15 mouse cellular contexts compared by ENCODE assay signal in the genomic region with DNA sequence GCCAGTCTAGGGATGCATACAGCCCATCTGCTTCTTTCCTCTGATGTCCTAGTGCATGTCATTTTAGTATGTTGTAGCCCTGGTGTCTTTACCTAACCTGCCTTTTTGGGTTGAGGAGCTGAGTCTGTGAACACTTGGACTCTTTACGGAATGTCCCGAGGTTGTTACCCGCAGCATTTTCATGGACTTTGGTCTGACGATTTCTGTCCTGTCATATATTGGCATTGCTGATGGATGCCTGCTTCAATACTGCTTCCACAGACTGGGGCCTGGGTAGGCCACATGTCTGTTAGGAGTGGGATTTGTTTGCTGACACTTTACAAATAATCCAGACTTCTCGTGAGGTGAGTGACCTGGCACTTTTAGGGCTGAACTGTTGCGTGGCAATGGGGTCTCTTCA. TPM values are rescaled to one million over a fixed set of nuclear protein-coding genes. Genes with fewer than 3 reads are reported as not detected.
"Had no signal": no experiment of that assay in that cellular context is flagged by ENCODE, and none has a peak within 500 bp of the region (broad histone marks: within the 10 kb centered on the region; RNA-seq: fewer than 3 reads in every experiment).

No protein-coding gene starts in this region.

- H3K9me3 ChIP-seq: limb, embryonic 13.5 days; liver, embryonic 13.5 days; midbrain, embryonic 10.5 days; neural tube, embryonic 12.5 days; stomach, embryonic 15.5 days had no signal

- H3K36me3 ChIP-seq: liver, embryonic 13.5 days; stomach, embryonic 15.5 days had no signal

- H3K27me3 ChIP-seq: limb, embryonic 13.5 days; liver, embryonic 13.5 days; neural tube, embryonic 12.5 days; stomach, embryonic 15.5 days had no signal

- ATAC-seq: hindbrain, embryonic 16.5 days; inflammation-experienced regulatory T-cells, adult 6 months had no signal

- H3K4me1 ChIP-seq: neural tube, embryonic 12.5 days; stomach, embryonic 15.5 days had no signal

- H3K9ac ChIP-seq: limb, embryonic 13.5 days; liver, embryonic 13.5 days; neural tube, embryonic 12.5 days; stomach, embryonic 15.5 days had no signal

- H3K27ac ChIP-seq: limb, embryonic 13.5 days; liver, embryonic 13.5 days; midbrain, embryonic 10.5 days; neural tube, embryonic 12.5 days; stomach, embryonic 15.5 days had no signal

- DNase-seq: left cerebral cortex, postnatal 4 days; liver, embryonic 13.5 days; lung, adult 18-20 months; lung, postnatal 10 days; lung, postnatal 4 days; midbrain, embryonic 14.5 days; thymus, adult 2 months; thymus, postnatal 25 days had no signal

- H3K4me3 ChIP-seq: limb, embryonic 13.5 days; liver, embryonic 13.5 days; midbrain, embryonic 10.5 days; myocyte; neural tube, embryonic 12.5 days; stomach, embryonic 15.5 days had no signal

- H3K4me2 ChIP-seq: limb, embryonic 13.5 days; liver, embryonic 13.5 days; neural tube, embryonic 12.5 days; stomach, embryonic 15.5 days had no signal

RNA-seq across cellular contexts. Expression of a gene that starts 21.8 kb away (rescaled TPM):
- polyA plus RNA-seq: liver, embryonic 13.5 days; midbrain, embryonic 14.5 days; myocyte had no signal
